Mouse (Mus musculus): ENCODE results near the gene Zfp322a.
"Not testable (repeated sequence)": the region's sequence is repeated elsewhere in the genome, so short reads cannot be mapped to it uniquely, and the experiment has no call there.

The Zfp322a gene

GRCm38 (mm10) chr13:23312909-23313669 lies 55.9 kb downstream of the Zfp322a start:
- DNase-seq: no peak

GRCm38 (mm10) chr13:23310036-23310435 lies 59.0 kb downstream of the Zfp322a start:
- no peak for DNase-seq

GRCm38 (mm10) chr13:23309495-23310011 lies 59.5 kb downstream of the Zfp322a start:
- no peak for DNase-seq

- DNase-seq: not testable (repeated sequence)
These were observed 60.2 kb downstream of the Zfp322a start for GRCm38 (mm10) chr13:23308639-23309307.

- DNase-seq: no peak
These were observed 61.8 kb downstream of the Zfp322a start for GRCm38 (mm10) chr13:23307069-23307814.

- no peak for DNase-seq
These were observed 62.3 kb downstream of the Zfp322a start for GRCm38 (mm10) chr13:23306707-23307068.
